In genomic region chr6:125423099-125423498, GRCm38 (mm10) we compare ENCODE assay signal across 8 mouse cellular contexts. TPM values are rescaled to one million over a fixed set of nuclear protein-coding genes. Genes with fewer than 3 reads are reported as not detected.
DNase-seq lines count a peak whose midpoint lies in the region; ATAC-seq lines count a peak whose summit lies in the region.

No protein-coding gene starts in this region.

- no peak overlapping the region for H3K9ac ChIP-seq in heart, embryonic 14.5 days (ENCODE audit: low read length)
- H3K9ac ChIP-seq in forebrain, embryonic 12.5 days = 0 out of 2 replicates have a peak overlapping the region, but pooled peaks have one; percentile 27
- H3K9ac ChIP-seq in liver, embryonic 15.5 days = no peak overlapping the region

- no peak for DNase-seq in heart, adult 9 months (ENCODE audit: low spot score in 2 of 2)
- peak; percentile 14 for DNase-seq in 3T3-L1 (ENCODE audit: low read depth, low spot score)
- DNase-seq in frontal cortex, postnatal 36 days (ENCODE audit: low spot score in 2 of 2) = no peak
- no peak for DNase-seq in left cerebral cortex, adult 9 months (ENCODE audit: low spot score in 2 of 2)
- no peak for DNase-seq in cerebellum, adult 11-12 months

- H3K27ac ChIP-seq in heart, embryonic 14.5 days (replicated peaks in 1 of 2; ENCODE audit: control insufficient read depth in 1 of 2, insufficient read depth in 1 of 2, low read depth in 2 of 2, low read length in 2 of 2) = no peak overlapping the region
- H3K27ac ChIP-seq in forebrain, embryonic 12.5 days = no peak overlapping the region
- no peak overlapping the region for H3K27ac ChIP-seq in liver, embryonic 15.5 days (replicated peaks)

- ATAC-seq in heart, embryonic 14.5 days (ENCODE audit: insufficient number of reproducible peaks, insufficient read depth, low FRiP score, low read depth) = no peak
- no peak for ATAC-seq in forebrain, embryonic 12.5 days (ENCODE audit: low FRiP score)
- no peak for ATAC-seq in liver, embryonic 15.5 days (ENCODE audit: insufficient read depth)

- H3K36me3 ChIP-seq in heart, embryonic 14.5 days (ENCODE audit: control insufficient read depth, insufficient read depth, low read length) = no peaks in the 10 kb centered on the region
- H3K36me3 ChIP-seq in forebrain, embryonic 12.5 days (replicated peaks) = no peaks in the 10 kb centered on the region
- H3K36me3 ChIP-seq in liver, embryonic 15.5 days (replicated peaks) = no peaks in the 10 kb centered on the region

- H3K4me3 ChIP-seq in heart, embryonic 14.5 days (ENCODE audit: control insufficient read depth in 1 of 2, insufficient read depth in 1 of 2, low read depth in 1 of 2, low read length in 2 of 2) = 0 out of 4 replicates have a peak overlapping the region, but pooled peaks of 1 of the 2 experiments have one; percentile 1
- no peak overlapping the region for H3K4me3 ChIP-seq in forebrain, embryonic 12.5 days (replicated peaks)
- no peak overlapping the region for H3K4me3 ChIP-seq in liver, embryonic 15.5 days (replicated peaks)

- H3K9me3 ChIP-seq in heart, embryonic 14.5 days (ENCODE audit: control insufficient read depth, low read length) = no peaks in the 10 kb centered on the region
- no peaks in the 10 kb centered on the region for H3K9me3 ChIP-seq in forebrain, embryonic 12.5 days
- no peaks in the 10 kb centered on the region for H3K9me3 ChIP-seq in liver, embryonic 15.5 days (replicated peaks)

- H3K4me1 ChIP-seq in heart, embryonic 14.5 days (ENCODE audit: control insufficient read depth in 2 of 2, insufficient read depth in 2 of 2, low read length in 2 of 2) = peaks cover 6 to 15% of the 10 kb centered on the region in 2 experiments
- H3K4me1 ChIP-seq in forebrain, embryonic 12.5 days = peaks cover 21% of the 10 kb centered on the region
- peaks cover 29% of the 10 kb centered on the region for H3K4me1 ChIP-seq in liver, embryonic 15.5 days (replicated peaks)

- 34% methylated on average over 3 of the region's 3 CpGs for WGBS in heart, embryonic 14.5 days
- WGBS in forebrain, embryonic 12.5 days = 53% methylated on average over 3 of the region's 3 CpGs
- WGBS in liver, embryonic 15.5 days (ENCODE audit: insufficient replicate concordance) = 16% methylated on average over 3 of the region's 3 CpGs

- peaks cover 7% of the 10 kb centered on the region for H3K27me3 ChIP-seq in heart, embryonic 14.5 days (ENCODE audit: control insufficient read depth, insufficient read depth, low read length)
- peaks cover 10% of the 10 kb centered on the region; the same call in 1 of the 2 replicates for H3K27me3 ChIP-seq in forebrain, embryonic 12.5 days
- no peaks in the 10 kb centered on the region; the same call in 1 of the 2 replicates for H3K27me3 ChIP-seq in liver, embryonic 15.5 days

- H3K4me2 ChIP-seq in heart, embryonic 14.5 days (ENCODE audit: low read length) = peak overlapping the region; percentile 51
- peak overlapping the region; percentile 44 for H3K4me2 ChIP-seq in forebrain, embryonic 12.5 days
- peak overlapping the region; percentile 63 for H3K4me2 ChIP-seq in liver, embryonic 15.5 days

RNA-seq across cellular contexts. Expression of gene Plekhg6, which starts 42.5 kb away (rescaled TPM):
- polyA plus RNA-seq in heart, embryonic 14.5 days (2014; fragmentation: Nextera tagmentation; extraction: Ambion mirVana) = 0.05 TPM in 1 of 2 replicates, not detected in the other
- 0.05 and 0.09 TPM in 2 replicates for polyA plus RNA-seq in forebrain, embryonic 12.5 days (2016; fragmentation: Nextera tagmentation; extraction: Ambion mirVana)
- 0.70 and 0.86 TPM in 2 replicates for polyA plus RNA-seq in liver, embryonic 15.5 days (2015; fragmentation: Nextera tagmentation; extraction: Ambion mirVana)
